Mouse (Mus musculus): ENCODE measurements at regions not wholly inside any gene's neighbourhood (a gene's known extent, or its start where the extent isn't known, plus 50 kb on each side); places are given as distances from the start of the nearest gene placed in this dataset.

DNA sequence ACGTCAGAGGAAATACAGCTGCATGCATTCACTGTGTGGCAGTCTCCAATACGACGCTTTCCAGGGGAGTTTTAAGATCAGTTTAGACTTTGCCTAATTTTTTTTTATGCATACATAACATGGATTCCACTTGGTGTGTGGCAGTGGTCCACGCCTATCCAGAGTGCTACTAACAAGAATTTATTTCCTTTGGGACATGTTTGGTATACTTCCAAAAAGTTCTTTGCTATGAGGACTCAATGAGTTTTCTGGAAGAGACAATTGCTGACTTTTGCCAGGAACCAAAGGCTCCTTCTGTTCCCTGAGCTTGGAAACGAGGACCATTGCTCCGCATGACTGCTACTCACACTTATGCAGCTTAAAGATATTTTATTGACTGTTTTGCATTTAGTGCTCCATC lies 59.2 kb downstream of the Marcks start:
- no peak for DNase-seq

DNA sequence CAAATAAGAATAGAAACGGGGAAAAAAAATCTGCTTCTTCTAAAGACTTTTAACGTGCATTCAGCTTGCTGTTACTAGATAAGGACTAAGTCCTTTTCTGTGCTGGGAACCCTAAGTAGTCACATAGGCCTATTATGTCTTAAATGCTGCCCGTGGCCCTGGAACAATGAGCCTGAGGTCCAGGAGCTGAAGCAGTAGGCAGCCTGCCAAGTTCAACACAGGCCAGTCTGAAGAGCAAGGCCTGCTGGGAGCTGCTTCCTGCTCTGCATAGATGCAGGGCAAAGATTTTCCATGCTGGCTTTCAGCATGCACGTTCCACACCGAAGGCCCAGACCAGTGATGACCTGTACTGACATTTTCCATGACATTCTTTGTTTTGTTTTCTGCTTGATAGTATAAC lies 60.3 kb downstream of the Marcks start:
- peak; percentile 95 for DNase-seq

DNA sequence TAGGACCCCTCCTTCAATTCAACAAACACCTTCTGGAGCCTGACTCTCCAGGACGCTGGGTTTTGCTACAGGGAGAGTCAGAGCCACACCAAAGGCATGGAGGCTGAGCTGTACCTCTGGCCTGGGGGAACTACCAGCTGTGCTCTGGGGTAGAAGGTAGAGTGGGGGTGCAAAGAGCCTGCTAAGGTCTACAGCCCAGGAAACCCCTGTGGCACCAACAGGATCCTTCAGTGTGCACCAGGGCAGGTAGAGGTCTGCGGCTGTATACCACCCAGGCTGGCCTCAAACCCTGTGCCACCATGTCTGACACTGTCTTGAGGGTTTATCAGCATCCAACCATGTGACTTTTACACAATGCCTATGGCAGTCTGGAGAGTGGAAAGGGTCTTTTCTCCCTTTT lies 61.0 kb downstream of the Marcks start:
- DNase-seq = no peak

DNA sequence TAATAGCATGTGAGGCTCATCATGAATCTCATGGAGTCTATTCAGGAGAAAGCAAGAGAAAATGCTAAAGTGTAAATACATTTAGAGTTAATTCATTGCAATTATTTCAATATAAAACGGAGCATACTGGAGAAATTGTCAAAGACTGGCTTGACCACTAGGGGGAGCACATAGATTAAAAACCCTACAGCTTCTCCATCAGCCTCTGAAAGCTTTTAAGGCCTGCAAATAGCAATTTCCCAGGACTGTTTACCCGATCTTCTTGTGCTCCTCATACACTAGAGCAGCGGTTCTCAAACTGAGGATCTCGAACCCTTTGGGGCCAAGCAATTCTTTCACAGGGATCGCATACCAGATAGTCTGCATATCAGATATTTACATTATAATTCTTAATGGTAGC lies 65.9 kb downstream of the Marcks start:
- peak; percentile 87 for DNase-seq

DNA sequence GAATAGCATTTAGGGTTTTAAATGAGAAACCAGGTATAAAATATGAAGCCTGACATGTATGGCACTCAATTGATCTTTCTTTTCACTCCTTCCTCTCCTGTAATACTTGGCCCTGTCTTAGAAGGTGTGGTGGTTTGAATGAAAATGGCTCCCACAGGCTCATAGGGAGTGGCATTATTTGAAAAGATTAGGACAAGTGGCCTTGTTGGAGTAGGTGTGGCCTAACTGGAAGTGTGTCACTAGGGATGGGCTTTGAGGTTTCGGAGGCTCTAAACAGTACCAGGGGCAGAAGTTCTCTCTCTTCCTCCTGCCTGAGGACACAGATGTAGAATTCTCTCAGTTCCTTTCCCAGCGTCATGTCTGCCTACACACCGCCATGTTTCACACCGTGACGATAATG lies 66.7 kb downstream of the Marcks start:
- no peak for DNase-seq

DNA sequence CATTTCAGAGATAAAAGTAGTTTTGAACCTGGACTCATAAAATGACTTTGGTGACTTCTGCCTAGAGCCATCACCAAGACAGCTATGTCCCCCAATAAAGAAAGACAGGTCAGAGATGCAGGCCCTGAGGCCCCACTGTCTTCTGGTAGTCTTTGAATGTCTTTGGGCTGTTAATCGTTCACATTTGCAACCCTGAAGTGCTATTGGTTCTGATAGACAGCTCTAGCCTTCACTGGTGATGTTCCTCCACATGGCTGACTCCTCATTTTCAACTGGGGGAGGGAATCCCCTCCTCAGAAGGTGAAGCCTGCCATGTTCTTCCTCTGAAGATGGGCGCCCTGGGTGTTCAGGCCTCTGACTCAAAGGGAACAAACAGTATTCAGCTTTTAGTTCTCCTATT lies 67.3 kb downstream of the Marcks start:
- DNase-seq = no peak
